Mouse (Mus musculus): ENCODE results near the gene Ddx46. TPM values are rescaled to one million over a fixed set of nuclear protein-coding genes. Genes with fewer than 3 reads are reported as not detected.
A peak's percentile ranks its signal among the peaks of the same experiment; 100 is the strongest.

Gene Ddx46
- polyA plus RNA-seq (2011; ENCODE audit: insufficient read depth, insufficient read length, low replicate concordance, missing spikeins) = 33.6 and 56.7 TPM in 2 replicates

DNA sequence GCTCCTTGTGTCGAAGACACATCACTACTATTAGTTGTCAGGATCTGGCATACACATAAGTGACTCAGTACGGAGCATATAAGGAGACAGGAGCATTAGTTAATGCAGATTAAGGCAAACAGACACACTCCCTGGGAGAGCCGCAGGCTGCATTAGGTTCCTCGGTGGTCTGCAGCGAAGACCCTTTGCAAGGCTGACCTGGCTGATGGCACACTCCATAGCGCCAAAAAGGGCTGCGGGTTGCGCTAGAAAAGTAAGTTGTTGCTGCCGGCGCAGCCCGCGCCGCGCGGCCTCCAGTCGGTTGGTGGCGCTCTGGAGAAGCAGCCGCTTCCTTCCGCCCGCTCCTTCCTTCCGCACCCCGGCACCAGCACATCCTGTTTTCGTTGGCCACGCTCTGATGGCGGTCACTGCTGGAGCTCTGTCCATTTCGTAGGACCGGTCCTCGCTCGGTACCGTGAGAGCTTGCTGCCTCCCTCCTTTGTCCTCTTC, at the start of gene Ddx46:
TSS of gene Ddx46 (plus strand) at position 389 of the 489 bp plus-strand sequence.
- 4% methylated on average over 30 of the region's 30 CpGs for WGBS
- peak; percentile 90 for TF ChIP-seq CTCF (IDR thresholded peaks at IDR 0.05; ENCODE audit: control insufficient read depth, insufficient read depth, low read length)
- TF ChIP-seq POLR2A (IDR thresholded peaks at IDR 0.05; ENCODE audit: borderline replicate concordance, control insufficient read depth, low read depth, low read length) = peak; percentile 82; the same call in 1 of the 2 replicates
- Histone ChIP-seq H3K4me1 (ENCODE audit: control insufficient read depth, insufficient read depth, low read length) (no peaks in the 10 kb centered on the region; the same call in 1 of the 2 replicates), H3K4me3 (replicated peaks; ENCODE audit: control insufficient read depth, low read depth, low read length) (peak within 1 kb of the TSS; percentile 87), H3K27ac (ENCODE audit: control insufficient read depth, insufficient read depth, low read depth, low read length, poor library complexity) (peak within 1 kb of the TSS; percentile 56)

- TF ChIP-seq CTCF (IDR thresholded peaks at IDR 0.05; ENCODE audit: control insufficient read depth, insufficient read depth, low read length) (no peak), POLR2A (IDR thresholded peaks at IDR 0.05; ENCODE audit: borderline replicate concordance, control insufficient read depth, low read depth, low read length) (no peak)
- no peak overlapping the region for H3K27ac ChIP-seq (ENCODE audit: control insufficient read depth, insufficient read depth, low read depth, low read length, poor library complexity)
- no peak overlapping the region for H3K4me3 ChIP-seq (replicated peaks; ENCODE audit: control insufficient read depth, low read depth, low read length)
Measured at GRCm38 (mm10) chr13:55591961-55592490, 42.8 kb upstream of the Ddx46 start.

DNA sequence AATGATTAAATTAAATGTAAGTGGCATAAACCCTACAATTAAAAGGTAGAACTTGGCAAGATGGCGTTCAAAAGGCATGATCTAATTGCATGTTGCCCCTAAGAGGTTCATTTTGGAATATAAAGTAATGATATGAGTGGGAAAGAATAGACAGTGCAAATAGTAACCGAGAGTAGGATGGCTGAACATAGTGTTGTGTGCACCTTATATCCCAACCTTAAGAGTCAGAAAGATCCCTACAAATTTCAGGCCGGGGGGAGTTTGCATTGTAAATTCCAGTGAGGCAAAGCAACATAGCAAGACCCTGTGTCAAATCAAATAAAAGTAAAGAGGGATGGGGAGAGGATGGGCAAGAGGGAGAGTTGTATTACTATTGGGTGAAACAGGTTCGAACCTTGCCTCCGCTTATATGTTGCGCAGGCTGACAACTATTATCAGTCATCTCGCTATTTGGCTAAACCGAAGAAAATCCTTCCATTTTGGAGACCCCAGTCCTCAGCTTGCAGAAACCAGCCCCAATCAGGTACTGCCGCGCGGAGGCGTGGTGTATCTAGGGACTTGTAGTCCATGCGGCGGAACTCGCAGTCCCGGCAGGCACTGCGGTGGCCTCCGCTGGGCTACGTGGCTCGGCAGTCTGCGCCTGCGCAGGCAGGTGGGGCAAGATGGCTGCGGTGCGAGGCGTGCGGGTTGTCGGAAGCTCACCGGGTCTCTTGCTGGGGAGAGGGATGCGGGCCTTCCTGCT, 42.1 kb upstream of the Ddx46 start:
- Histone ChIP-seq H3K4me1 (ENCODE audit: control insufficient read depth, insufficient read depth, low read length) (no peaks in the 10 kb centered on the region), H3K4me3 (replicated peaks; ENCODE audit: control insufficient read depth, low read depth, low read length) (peak overlapping the region; percentile 84), H3K27ac (ENCODE audit: control insufficient read depth, insufficient read depth, low read depth, low read length, poor library complexity) (no peak overlapping the region)
- 5% methylated on average over 29 of the region's 29 CpGs for WGBS
- peak; percentile 93; the same call in 1 of the 2 replicates for TF ChIP-seq POLR2A (IDR thresholded peaks at IDR 0.05; ENCODE audit: borderline replicate concordance, control insufficient read depth, low read depth, low read length)
- no peak for TF ChIP-seq CTCF (IDR thresholded peaks at IDR 0.05; ENCODE audit: control insufficient read depth, insufficient read depth, low read length)

More at GRCm38 (mm10) chr13:55591961-55592490, 42.8 kb upstream of the Ddx46 start:
- 82% methylated on average over 4 of the region's 4 CpGs for WGBS
- H3K4me1 ChIP-seq (ENCODE audit: control insufficient read depth, insufficient read depth, low read length) = no peaks in the 10 kb centered on the region

DNA sequence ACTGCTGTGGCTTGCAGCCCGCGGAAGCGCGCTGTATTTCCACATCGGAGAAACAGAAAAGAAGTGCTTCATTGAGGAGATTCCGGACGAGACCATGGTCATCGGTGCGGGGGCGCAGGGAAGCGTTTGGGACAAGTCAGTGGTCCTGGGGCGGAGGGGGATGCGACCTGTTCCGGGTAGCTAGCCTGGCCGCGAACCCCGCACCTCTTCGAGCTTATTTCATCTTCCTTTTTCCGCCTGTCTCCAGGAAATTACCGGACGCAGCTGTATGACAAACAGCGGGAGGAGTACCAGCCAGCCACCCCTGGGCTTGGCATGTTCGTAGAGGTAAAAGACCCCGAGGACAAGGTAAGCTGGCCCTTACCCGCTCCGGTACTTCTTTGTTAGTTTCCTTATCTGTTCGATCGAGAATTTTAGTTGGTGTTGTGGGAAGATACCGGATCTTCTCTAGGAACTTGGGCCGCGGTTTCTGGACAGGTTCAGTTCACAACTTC, 41.5 kb upstream of the Ddx46 start:
- peak overlapping the region; percentile 84 for H3K4me3 ChIP-seq (replicated peaks; ENCODE audit: control insufficient read depth, low read depth, low read length)
- no peak overlapping the region for H3K27ac ChIP-seq (ENCODE audit: control insufficient read depth, insufficient read depth, low read depth, low read length, poor library complexity)
- H3K4me1 ChIP-seq (ENCODE audit: control insufficient read depth, insufficient read depth, low read length) = no peaks in the 10 kb centered on the region
- TF ChIP-seq POLR2A (IDR thresholded peaks at IDR 0.05; ENCODE audit: borderline replicate concordance, control insufficient read depth, low read depth, low read length) = no peak
- TF ChIP-seq CTCF (IDR thresholded peaks at IDR 0.05; ENCODE audit: control insufficient read depth, insufficient read depth, low read length) = no peak
- WGBS = 1% methylated on average over 31 of the region's 31 CpGs

GRCm38 (mm10) chr13:55595375-55595774, 39.5 kb upstream of the Ddx46 start:
- Histone ChIP-seq H3K4me1 (ENCODE audit: control insufficient read depth, insufficient read depth, low read length) (no peaks in the 10 kb centered on the region; the same call in 1 of the 2 replicates), H3K4me3 (replicated peaks; ENCODE audit: control insufficient read depth, low read depth, low read length) (no peak overlapping the region), H3K27ac (ENCODE audit: control insufficient read depth, insufficient read depth, low read depth, low read length, poor library complexity) (no peak overlapping the region)
- WGBS = 91% methylated on average over 12 of the region's 12 CpGs
- no peak for TF ChIP-seq CTCF (IDR thresholded peaks at IDR 0.05; ENCODE audit: control insufficient read depth, insufficient read depth, low read length)
- no peak for TF ChIP-seq POLR2A (IDR thresholded peaks at IDR 0.05; ENCODE audit: borderline replicate concordance, control insufficient read depth, low read depth, low read length)

DNA sequence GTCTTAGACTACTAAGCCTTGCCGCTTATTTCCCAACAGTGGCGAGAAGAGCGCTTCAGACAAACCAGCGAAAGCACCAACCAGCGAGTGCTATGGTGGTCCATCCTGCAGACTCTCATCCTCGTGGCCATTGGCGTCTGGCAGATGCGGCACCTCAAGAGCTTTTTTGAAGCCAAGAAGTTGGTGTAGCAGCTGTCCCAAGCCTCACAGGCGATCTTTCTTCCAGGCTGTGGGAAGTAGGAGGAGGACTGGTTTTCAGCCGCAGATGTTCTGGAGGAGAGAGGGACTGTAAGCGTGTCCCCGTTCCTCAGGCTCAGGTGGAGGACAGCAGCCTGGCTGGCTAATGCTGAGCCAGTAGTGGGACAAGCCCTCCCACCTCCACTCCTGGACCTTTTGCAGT, 38.0 kb upstream of the Ddx46 start:
- TF ChIP-seq CTCF (IDR thresholded peaks at IDR 0.05; ENCODE audit: control insufficient read depth, insufficient read depth, low read length) = no peak
- TF ChIP-seq POLR2A (IDR thresholded peaks at IDR 0.05; ENCODE audit: borderline replicate concordance, control insufficient read depth, low read depth, low read length) = no peak
- peaks cover 1% of the 10 kb centered on the region; the same call in 1 of the 2 replicates for H3K4me1 ChIP-seq (ENCODE audit: control insufficient read depth, insufficient read depth, low read length)
- WGBS = 92% methylated on average over 12 of the region's 12 CpGs
- H3K4me3 ChIP-seq (replicated peaks; ENCODE audit: control insufficient read depth, low read depth, low read length) = no peak overlapping the region
- no peak overlapping the region for H3K27ac ChIP-seq (ENCODE audit: control insufficient read depth, insufficient read depth, low read depth, low read length, poor library complexity)

DNA sequence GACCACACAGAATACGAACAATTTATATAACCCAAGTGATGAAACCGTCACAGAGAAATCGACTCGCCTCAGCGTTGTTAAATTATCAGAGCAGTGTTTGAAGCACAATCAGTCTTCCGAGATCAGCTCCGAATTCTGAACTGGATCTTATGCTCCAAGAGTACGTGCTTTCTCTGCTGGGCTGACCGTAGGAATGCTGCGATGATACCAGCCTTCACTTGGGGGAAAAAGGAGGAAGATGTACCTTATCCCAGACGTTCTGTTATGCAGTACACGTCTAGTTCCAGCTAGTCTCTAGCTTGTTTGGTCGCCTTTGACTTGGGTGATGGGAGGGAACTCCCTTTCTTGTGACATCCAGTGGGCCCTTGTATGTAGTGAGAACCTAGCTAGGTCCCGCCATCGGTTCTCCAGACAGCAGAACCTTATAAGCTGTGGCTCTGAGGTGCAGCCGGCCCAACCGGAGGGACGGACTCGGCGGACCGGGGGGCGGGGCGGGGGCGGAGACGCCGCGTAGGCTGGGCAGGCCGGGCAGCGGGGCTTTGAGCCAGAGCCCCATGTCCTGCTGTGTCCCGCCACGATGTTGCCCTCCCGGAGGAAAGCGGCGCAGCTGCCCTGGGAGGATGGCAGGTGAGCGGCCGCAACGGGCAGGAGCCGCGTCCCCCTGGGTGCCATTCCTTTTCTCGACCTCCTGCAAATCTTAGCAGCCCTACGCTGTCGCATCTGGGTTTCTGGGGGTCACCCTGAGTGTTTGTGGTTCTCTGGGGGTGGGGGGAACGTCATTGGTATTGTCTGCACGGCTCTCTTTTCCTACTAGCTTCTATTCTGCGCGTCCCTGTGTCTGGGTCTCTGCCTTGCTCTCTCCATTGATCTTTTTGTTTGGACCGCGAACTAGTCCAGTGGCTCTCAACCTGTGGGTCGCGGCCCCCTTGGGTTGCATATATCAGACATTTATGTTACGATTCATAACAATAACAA, 35.0 kb upstream of the Ddx46 start, which contains the start of gene B4galt7:
TSS of gene B4galt7 (plus strand) at position 331 of the 975 bp plus-strand sequence.
- TF ChIP-seq CTCF (IDR thresholded peaks at IDR 0.05; ENCODE audit: control insufficient read depth, insufficient read depth, low read length) (0 out of 2 replicates have a peak, but pooled peaks have one; percentile 2), POLR2A (IDR thresholded peaks at IDR 0.05; ENCODE audit: borderline replicate concordance, control insufficient read depth, low read depth, low read length) (peak; percentile 64; the same call in 1 of the 2 replicates)
- 6% methylated on average over 51 of the region's 51 CpGs for WGBS
- peak within 1 kb of the TSS; percentile 86 for H3K4me3 ChIP-seq (replicated peaks; ENCODE audit: control insufficient read depth, low read depth, low read length)

More for the DNA sequence above, 35.0 kb upstream of the Ddx46 start, which contains the start of gene B4galt7:
- Histone ChIP-seq H3K4me1 (ENCODE audit: control insufficient read depth, insufficient read depth, low read length) (peaks cover 1% of the 10 kb centered on the region; the same call in 1 of the 2 replicates), H3K27ac (ENCODE audit: control insufficient read depth, insufficient read depth, low read depth, low read length, poor library complexity) (no peak within 1 kb of the TSS; the same call in 1 of the 2 replicates)

Measured in bone marrow, adult 2 months (tissue).